Mouse (Mus musculus) cerebellum, adult 11-12 months (tissue): ENCODE measurements around the gene Rab40c.
A peak's percentile ranks its signal among the peaks of the same experiment; 100 is the strongest.

Source experiments
- DNase-seq: peaks from one replicate; pipeline ENCODE4 v3.0.0; 2022

Gene Rab40c

DNA sequence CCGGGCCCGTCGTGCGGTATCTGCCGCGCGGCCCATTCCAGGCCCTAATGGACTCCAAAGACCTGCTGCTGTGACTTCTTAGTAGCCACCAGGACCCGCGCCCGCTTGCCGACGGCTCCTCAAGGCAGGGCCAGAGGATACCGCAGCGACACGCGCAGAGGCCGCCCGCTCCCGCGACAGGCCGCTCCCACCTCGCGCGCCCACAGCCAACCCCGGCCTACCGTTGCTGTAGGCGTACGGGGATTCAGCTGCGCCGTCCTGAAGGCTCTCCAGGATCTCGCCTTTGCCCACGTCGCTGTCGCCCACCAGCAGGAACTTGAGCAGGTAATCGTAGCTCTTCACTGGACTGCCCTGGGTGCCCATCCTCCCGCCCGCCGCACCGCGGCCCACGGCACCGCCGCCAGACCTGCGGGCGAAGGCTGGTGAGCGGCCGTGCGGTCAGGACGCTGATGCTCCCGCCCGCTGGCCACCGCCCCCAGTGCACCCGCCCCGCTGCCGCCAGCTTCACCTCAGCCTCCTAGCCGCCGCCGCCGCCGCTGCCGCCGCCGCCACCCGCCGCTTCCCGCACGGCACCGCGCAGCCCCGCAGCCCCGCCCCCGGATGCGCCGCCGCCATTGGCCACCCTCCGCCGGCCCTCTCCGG, at the start of gene Rab40c:
TSS of gene Rab40c (minus strand) at position 584 of the 642 bp plus-strand sequence.
- DNase-seq, result no peak

GRCm38 (mm10) chr17:25968176-25968575, 48.6 kb upstream of the Rab40c start:
- DNase-seq, result no peak

GRCm38 (mm10) chr17:25967652-25968051, 48.1 kb upstream of the Rab40c start:
- DNase-seq, result peak; percentile 58

DNA sequence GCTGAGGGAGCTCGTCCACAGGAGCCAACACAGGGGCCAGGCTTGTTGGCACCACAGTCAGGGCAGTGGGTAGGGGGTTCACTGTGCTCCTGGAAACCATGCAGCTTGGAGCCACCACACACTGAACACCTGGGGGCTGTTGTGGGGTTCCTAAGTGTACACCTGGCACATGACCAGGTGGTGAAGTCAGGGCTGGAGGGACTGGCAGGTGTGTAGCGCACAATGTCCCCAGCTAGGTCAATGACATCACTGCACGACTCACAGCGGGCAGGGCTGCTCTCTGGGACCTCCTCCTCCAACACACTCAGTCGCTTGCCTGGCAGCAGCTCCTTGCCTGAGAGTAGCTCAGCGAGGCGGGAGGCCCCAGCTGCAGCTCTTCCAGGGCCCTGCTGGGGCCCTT, 44.7 kb upstream of the Rab40c start:
- DNase-seq, result peak; percentile 74

DNA sequence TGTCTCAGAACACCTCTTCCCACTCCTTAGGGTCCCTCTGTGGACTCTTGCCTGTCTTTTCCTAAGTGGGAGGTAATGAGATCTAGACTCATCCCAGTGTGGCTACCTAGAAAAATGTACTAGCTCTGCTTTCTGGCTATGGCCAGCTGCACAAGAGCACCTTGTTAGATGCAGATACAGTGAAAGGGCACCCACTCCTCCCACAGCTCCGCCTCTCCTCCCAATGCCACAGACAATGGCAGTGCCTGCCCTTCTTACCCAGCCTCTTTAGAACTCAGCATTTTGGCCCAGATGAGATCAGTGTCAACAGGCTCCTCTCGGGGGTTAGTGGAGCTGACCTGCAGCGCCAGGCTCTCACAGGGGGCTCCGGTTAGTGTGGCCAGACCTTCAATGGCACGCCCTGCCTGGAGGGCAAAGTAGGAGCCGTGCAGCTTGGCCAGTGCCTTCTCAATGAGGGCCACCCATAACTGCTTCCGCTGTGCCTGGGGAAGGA, 42.9 kb upstream of the Rab40c start:
- no peak for DNase-seq

DNA sequence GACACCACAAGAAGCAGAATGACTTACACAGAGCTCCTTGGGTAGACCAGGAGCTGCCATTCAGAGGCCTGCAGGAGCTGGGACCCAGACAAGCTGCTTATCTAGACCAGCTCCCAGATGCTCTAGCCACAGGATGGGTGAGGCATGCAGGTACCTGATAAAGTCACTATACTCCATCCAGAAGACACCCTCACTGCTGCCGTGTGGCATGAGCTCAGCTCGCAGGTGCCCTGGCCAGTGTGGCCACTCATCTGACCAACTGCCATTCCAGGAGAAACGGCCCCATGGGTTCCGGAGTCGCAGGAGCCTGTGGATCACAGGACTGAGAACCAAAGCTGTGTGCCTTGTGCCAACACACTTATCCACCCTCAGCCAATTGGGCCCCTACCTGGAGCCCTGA, 42.0 kb upstream of the Rab40c start:
- DNase-seq, result no peak

- DNase-seq, result peak; percentile 71
These were observed 40.3 kb upstream of the Rab40c start for GRCm38 (mm10) chr17:25959630-25960467.

DNA sequence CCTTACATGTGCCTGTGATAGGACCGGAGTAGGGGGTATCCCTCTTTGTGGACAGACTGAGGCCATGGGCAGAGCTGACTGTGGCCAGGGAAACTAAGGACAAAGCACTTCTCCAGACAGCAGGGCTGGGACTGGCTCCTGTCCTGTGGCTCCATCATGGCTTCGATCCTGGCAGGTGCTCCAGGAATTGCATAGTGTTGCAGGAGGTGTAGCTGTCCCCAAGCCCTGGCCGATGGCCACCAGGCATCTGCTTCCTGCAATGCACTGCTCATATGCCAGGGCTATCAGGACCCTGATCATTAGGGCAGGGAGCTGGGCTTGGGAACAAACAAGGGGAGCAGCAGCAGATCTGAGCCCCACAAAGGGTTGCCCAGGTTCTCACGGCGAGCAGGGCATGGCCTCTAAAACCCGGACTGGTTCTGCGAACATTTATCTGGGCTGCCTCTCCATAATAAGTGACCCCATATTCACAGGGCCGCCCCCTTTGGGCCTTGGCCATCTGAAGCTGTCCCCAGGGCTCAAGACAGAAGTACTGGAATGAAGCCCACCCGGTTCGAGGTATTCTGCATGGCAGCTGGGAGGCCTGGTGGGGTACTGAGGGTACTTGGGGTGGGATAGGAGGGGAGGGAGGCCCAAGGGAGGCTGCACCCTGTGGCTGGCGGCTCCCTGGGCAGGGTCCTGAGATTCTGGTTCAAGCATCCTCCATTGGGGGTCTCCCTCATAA, 39.4 kb upstream of the Rab40c start:
- DNase-seq, result peak; percentile 77

DNA sequence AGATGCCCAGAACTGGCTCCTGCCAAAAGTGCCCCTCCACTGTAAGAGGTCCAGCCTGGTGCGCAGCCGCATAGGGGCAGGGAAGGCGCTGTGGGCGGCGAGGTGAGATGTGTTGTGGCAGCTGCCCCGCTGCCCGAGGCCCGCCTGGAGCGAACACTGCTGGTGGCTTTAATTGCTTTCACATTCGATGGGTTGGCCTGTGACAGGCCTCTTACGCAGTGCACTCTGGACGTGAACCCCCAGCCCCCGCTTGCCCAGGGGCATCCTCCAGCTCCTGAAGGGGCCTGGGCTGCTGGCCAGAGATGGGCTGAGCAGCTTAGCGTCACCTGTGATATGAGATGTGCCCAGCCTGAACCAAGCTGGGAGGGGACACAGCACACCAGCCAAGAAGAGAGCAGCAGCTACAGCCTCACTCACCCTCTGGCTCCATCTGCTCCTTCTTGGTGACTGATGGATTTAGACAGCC, 38.1 kb upstream of the Rab40c start:
- peak; percentile 80 for DNase-seq

- no peak for DNase-seq
These were observed 37.1 kb upstream of the Rab40c start for GRCm38 (mm10) chr17:25956631-25957030.

GRCm38 (mm10) chr17:25956201-25956600, 36.7 kb upstream of the Rab40c start:
- DNase-seq, result peak; percentile 96

- DNase-seq, result peak; percentile 64
These were observed 36.2 kb upstream of the Rab40c start for GRCm38 (mm10) chr17:25955736-25956135.

DNA sequence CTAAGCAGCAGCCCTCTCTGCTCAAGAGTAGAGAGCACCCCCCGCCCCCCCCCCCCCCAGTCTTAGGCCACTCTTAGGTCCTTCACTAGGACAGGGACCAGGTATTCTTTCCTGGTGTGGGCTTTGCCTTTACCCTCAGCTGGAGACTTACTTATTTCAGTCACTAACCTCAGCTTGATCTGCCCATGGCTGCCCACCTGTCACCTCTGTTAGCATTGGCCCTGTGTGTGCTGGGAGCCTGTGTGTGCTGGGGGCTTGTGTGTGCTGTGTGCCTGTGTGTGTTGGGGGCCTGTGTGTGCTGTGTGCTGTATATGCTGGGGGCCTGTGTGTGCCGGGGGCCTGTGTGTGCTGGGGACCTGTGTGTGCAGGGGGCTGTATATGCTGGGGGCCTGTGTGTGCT, 35.1 kb upstream of the Rab40c start:
- DNase-seq, result peak; percentile 53

DNA sequence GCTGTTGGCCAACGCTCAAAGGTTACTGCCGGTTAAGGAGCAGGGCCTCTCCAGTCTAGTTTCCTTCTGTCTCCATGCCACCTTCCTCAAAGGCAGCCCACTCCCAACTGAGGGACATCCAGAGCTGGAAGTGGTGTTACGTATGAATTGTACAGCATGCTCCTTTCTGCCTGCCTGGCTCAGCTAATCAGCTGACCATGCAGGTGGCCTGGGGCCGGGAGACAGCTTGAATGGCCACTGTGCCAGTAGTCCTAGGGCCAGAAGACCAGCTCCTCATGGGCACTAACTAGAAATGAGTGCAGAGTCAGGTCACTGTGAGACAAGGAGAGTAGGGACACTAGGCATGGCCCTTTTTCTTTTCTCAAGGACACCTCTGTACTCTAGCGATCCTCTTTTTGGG, 33.6 kb upstream of the Rab40c start:
- DNase-seq, result peak; percentile 89

- peak; percentile 80 for DNase-seq
These were observed 32.5 kb upstream of the Rab40c start, which contains the start of gene A930017K11Rik for GRCm38 (mm10) chr17:25951803-25952623. Gene A930017K11Rik, minus strand, starts transcription at chr17:25952565.

GRCm38 (mm10) chr17:25951225-25951802, 31.8 kb upstream of the Rab40c start:
- peak; percentile 82 for DNase-seq

- DNase-seq, result peak; percentile 59
These were observed 31.2 kb upstream of the Rab40c start for GRCm38 (mm10) chr17:25950706-25951105.

DNA sequence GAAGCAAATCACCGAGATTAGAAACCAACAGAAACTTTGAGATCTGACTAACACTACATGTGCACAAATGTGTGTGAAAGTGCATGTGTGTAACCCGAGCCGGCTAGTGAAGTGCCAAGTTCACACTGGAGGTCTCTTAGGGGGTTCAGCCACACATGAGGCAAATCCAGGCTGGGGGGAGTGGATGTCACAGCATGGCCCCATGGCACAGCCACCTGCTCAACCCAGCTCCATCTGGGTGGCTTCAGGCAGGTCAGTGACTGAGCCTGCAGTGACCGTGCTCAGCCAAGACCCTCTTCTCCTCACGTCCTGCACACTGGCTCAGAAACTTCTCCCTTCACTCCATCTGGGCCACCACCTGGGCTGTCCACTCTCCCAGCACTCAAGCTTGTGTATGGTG, 30.5 kb upstream of the Rab40c start:
- DNase-seq, result peak; percentile 67

DNA sequence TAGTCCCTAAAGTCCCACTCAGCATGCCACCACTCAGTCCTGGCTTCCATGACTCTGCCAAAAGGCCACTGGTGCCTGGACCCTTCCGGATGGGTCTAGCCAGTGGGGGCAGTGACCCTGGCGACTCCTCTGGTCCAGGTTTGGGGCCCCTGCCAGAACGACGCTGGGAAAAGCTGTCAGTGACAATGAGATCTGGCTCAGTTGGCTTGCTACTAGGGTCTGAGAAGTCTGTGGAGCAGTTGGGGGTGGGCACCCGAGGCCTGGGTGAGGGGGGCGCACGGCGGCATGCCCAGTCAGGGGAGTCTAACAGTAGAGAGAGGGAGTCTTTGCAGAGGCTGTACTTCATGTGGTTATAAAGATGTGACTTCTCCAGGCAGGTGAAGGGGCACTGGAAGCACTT, 28.5 kb upstream of the Rab40c start:
- DNase-seq, result peak; percentile 60

DNA sequence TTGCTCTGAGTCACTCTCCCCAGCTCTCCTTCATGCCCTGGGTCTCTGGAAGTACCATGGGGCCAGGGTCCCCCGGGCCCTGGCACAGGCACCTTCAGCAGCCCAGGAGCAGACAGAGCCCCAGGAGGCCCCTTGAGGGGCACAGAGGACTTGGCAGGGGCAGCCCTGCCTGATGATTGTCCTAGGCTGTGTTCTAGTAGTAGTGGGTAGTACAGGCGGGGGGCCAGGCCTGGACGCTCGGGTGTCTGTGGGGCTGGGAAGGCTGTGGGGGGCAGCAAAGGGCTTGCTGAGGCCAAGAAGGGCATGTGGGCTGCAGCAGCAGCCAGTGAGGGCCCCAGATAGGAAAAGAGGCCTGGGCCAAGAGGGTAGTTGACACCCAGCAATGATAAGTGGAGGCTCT, 28.0 kb upstream of the Rab40c start:
- peak; percentile 54 for DNase-seq

GRCm38 (mm10) chr17:25946891-25947290, 27.4 kb upstream of the Rab40c start:
- peak; percentile 46 for DNase-seq

DNA sequence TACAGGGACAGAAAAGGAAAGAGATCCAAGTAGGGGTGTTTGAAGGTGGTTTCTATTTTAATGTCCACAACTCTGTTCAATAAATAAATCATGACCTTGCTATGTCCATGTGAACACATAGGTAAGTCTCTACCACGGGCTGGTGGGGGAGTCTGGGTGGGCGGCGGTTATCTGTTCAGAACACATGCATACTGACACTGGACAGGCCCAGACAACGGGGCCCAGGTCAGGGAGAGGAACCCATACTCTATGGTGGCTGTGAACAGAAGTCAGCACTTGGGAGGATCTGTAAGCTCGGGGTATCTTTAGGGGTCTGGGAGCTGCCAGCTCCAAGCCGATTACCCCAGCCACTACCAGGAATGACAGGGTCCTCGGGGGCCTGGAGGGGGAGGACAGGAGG, 26.8 kb upstream of the Rab40c start:
- DNase-seq, result peak; percentile 39
